Mouse (Mus musculus): ENCODE measurements at regions not wholly inside any gene's neighbourhood (a gene's known extent, or its start where the extent isn't known, plus 50 kb on each side); places are given as distances from the start of the nearest gene placed in this dataset.

DNA sequence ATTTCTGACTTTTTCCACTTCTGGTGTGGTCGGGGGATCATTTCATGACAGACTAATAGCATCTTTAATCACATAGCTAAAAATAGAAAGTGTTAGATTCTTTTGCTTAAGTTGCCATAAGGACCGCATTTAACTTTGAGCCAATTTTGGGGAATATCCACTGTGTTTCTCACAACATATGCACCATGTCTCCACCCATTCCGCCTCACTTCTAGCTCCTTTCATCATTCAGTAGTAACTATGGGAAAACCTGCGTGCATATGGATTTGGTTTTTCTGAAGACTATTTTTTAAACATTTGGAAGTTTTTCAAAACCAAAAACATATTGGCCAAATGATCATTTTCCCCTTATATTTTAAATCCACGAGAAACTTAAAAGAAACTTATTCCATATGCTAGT, 639.2 kb downstream of the Robo2 start:
- no peak for TF ChIP-seq CTCF (IDR thresholded peaks at IDR 0.05; ENCODE audit: low read depth, low read length)
- no peak for TF ChIP-seq POLR2A (IDR thresholded peaks at IDR 0.05; ENCODE audit: insufficient read depth, low read length)
- TF ChIP-seq EP300 (IDR thresholded peaks at IDR 0.05; ENCODE audit: insufficient read depth, low read depth, low read length), result no peak

Data from ES-Bruce4 (cell line).